Mouse (Mus musculus) ZHBTc4 (cell line): ENCODE measurements around the gene March10.

ENCODE experiments used
- DNase-seq: peaks from one replicate; pipeline ENCODE4 v3.0.0-alpha.2; 2011; ENCODE audit warnings: low read depth, low spot score

The March10 gene

GRCm38 (mm10) chr11:105352954-105353890 is 103.3 kb downstream of the March10 start:
- no peak for DNase-seq

DNA sequence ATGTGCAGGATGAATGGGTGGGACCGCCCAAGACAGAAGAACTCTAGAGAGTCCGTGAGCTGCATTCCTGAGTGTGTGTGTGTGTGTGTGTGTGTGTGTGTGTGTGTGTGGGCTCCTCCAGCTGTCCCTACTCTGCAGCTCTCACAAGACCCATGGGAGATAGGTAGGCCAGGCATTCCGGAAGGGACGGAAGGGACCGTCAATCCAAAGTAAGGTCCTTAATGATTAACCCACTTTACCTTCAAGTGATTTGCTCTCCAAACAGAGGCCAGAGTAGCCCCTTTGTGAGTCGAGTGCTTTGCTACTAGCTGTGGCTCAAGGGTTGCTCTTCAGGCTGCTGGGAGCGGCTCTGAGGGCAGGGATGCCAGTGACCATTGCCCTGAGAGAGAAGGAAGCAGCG is 104.4 kb downstream of the March10 start:
- no peak for DNase-seq

GRCm38 (mm10) chr11:105350643-105351042 is 105.9 kb downstream of the March10 start:
- no peak for DNase-seq

DNA sequence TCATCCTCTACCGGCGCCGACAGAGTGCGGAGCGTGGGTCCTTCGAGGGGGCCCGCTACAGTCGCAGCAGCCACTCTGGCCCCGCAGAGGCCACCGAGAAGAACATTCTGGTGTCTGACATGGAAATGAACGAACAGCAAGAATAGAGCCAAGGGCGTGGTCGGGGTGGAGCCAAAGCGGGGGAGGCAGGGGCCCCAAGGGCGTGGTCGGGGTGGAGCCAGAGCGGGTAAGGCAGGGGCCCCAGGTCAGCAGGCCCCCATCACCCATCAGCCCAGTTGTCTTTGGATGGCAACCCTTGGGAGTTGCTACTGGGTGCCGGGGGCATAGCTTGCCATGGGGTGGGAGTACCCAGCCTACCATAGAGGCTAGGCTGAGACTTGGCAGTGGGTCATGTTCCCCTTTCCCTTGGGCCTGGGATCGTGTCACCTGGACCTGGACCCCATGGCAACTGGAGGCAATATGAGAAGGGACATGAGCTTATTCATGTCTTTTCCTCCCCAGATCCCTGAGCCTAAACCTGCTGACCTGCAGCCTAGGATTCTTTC is 106.7 kb downstream of the March10 start:
- no peak for DNase-seq

DNA sequence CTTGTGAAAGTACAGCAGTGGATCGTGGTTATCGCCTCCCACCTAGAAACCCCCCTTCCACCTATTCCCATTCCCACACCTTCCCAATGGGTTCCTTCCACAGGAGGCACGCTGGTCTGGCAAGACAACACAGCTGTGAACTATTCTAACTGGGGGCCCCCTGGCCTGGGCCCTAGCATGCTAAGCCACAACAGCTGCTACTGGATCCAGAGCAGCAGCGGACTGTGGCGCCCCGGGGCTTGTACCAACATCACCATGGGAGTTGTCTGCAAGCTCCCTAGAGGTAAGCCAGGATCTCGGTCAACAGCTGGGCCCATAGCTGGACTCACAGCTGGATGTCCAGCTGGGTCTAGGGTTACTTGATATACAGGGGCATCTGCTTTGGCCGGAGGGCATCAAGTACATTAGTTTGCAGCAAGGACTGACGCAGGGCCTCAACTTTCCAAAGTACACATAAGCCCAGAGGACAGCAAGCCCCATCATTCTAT is 108.0 kb downstream of the March10 start:
- no peak for DNase-seq

DNA sequence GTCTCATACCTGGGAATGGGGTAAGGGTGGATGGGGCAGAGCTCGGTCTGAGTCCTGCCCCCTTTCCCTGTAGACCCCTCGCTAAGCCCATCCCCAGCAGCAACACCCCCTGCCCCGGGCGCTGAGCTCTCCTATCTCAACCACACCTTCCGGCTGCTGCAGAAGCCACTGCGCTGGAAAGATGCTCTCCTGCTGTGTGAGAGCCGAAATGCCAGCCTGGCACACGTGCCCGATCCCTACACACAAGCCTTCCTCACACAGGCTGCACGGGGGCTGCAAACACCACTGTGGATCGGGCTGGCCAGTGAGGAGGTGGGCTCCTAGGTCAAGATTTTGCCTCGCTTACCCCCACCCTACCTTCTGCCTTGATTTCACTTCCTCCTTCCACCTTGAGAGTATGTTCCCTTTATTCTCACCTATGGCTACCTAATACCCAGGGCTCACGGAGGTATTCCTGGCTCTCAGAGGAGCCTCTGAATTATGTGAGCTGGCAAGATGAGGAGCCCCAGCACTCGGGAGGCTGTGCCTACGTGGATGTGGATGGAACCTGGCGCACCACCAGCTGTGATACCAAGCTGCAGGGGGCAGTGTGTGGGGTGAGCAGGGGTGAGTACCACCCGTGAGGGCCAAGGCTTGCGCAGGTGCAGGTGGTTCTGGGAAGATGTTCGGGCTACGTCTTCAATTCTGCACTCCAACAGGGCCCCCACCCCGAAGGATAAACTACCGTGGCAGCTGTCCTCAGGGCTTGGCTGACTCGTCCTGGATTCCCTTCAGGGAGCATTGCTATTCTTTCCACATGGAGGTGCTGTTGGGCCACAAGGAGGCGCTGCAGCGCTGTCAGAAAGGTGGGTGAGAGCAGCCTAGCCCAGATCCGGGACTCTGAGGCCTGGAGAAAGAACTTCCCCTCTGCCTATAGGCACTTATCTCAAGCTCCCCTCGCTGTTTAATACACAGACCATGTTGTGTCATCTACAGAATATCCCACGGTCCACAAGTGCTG is 109.1 kb downstream of the March10 start:
- DNase-seq = peak; percentile 90

DNA sequence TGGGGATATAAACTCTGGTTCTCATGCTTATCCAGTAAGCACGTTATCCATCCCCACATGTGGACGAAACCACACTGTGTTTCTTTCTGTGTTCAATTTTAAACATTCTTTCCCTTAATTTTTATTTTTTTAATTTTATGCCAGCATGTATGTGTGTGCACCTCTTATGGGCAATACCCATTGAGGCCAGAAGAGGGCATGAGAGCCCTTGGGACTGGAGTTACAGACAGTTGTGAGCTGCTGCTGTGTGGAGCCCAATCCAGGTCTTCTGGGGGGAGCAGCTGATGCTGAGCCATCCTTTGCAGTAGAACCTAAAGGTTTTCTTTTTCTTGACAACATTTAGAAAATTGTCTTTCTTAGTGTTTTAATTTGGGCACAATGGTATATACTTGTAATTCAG is 111.3 kb downstream of the March10 start:
- DNase-seq = peak; percentile 59

- no peak for DNase-seq
These were observed 117.7 kb downstream of the March10 start for GRCm38 (mm10) chr11:105338596-105339390.

DNA sequence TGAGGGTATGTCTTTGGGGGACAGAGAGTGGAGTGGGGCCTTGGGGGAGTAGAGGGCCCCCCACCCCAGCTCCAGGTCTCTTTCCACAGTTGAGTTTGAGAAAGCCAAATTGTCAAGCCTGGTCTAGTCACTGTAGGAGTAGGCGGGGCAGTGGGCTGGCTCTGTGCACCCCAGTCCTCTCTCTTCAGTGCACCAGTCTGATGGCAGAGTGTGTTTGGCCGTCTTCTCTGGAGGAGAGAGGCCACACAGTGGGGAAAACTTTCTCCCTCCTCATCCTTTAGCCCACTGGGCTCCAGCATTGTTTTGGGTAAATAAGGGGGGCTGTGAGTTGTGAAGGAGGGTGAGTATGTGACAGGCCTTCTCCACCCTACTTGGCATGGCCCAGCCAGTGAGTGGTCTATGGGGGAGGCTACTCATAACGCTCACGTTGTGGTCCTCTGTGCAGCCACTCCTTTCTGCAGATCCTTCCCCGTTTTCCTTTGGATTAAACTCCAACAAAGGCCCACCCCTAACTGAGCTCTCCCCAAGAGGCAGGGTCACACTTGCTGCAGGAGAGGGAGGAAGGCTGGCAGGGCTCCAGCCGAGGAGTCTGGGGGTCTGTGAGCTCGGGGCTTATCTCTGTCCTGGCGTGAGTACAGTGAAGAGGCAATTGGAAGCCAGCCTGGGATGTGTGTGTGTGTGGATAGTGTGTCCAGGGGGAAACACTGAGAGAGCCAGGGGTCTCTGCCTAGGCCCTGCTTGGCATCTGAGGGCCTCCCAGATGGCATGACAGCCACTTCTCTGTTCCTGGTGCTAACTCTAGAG is 122.5 kb downstream of the March10 start:
- no peak for DNase-seq

- DNase-seq = peak; percentile 68
These were observed 124.1 kb downstream of the March10 start for GRCm38 (mm10) chr11:105332468-105332867.

DNA sequence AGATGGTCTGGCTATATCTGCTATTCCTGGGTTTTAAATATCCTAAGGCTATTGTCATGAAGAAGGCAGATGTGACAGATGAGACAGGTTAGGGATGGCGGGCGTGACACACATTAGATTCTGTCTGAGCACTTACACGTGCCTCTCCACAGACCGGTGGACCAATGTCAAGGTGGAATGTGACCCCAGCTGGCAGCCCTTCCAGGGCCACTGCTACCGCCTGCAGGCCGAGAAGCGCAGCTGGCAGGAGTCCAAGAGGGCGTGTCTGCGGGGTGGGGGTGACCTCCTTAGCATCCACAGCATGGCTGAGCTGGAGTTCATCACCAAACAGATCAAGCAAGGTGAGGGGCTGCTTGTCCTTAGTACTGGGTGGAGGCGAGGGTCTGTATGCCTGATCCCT is 124.8 kb downstream of the March10 start:
- DNase-seq = peak; percentile 69

DNA sequence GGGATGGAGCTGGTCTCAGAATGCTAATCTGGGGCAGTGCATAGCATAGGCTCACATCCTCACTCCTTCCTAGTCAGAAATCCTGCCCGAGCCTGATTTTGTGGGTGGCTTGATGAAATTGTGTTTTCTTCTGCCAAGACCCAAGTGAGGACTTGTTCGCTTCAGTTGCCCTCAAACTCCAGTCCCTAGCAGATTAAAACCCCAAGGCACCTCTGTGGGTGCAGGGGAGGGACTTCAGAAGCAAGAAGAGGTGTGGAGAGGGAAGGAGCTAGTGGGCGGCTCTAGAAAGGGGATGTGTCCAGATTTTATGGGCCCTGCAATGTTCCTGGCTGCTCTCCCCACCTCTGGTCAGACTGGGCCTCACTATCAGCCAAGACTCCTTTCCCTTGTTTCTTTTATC is 125.4 kb downstream of the March10 start:
- no peak for DNase-seq

GRCm38 (mm10) chr11:105329962-105330361 is 126.6 kb downstream of the March10 start:
- no peak for DNase-seq

GRCm38 (mm10) chr11:105327101-105327500 is 129.4 kb downstream of the March10 start:
- no peak for DNase-seq

- DNase-seq = no peak
These were observed 133.0 kb downstream of the March10 start for GRCm38 (mm10) chr11:105323530-105323929.

- no peak for DNase-seq
These were observed 135.4 kb downstream of the March10 start for GRCm38 (mm10) chr11:105321090-105321489.

DNA sequence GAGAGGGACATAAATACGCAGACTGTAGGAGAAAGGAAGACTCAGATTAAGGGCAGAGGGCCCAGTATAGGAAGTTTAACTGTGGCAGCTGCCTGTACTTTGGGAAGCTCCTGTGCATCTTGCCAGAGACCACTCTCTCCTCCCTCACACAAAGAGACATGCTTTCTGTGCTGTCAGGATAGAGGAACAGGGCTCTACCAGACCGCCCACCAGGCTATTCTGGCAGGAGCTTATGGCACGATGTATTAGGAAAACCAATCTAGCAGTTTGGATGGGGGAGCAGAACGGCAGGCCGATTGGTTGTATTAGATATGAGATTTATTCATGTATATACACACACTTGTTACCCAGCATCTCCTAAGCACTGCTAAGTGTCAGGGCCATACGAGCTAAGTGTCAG is 138.8 kb downstream of the March10 start:
- no peak for DNase-seq

DNA sequence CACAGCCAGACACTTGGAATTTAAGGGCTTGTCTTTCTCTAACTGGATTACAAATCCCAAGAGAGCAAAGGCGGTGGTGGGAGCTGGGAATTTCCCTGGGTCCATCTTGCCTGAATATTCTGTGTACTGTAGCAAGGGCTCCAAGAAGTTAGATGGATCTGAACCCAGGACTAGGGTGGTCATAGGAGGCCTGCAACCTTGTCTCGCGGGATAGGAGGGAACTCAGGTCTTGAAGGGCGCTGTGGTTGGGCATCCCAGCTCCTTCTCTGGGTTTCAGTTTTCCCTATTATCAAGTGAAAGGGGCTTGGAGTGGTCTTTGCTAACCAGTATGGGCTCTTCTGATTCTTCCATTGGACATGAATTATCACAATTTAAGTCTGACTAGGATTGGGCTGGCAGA is 140.4 kb downstream of the March10 start:
- DNase-seq = no peak

- no peak for DNase-seq
These were observed 141.2 kb downstream of the March10 start for GRCm38 (mm10) chr11:105315296-105315695.

GRCm38 (mm10) chr11:105313633-105314014 is 142.9 kb downstream of the March10 start:
- no peak for DNase-seq
